31 mouse cellular contexts compared by ENCODE assay signal in genomic region chr1:38972986-38973592, GRCm38 (mm10). TPM values are rescaled to one million over a fixed set of nuclear protein-coding genes. Genes with fewer than 3 reads are reported as not detected.
DNase-seq lines count a peak whose midpoint lies in the region; ATAC-seq lines count a peak whose summit lies in the region.
"Had no signal": no experiment of that assay in that cellular context is flagged by ENCODE, and none has a peak within 500 bp of the region (broad histone marks: within the 10 kb centered on the region; RNA-seq: fewer than 3 reads in every experiment).

No protein-coding gene starts in this region.

- 85% methylated on average over 9 of the region's 9 CpGs for WGBS in forebrain, embryonic 11.5 days
- 83% methylated on average over 9 of the region's 9 CpGs for WGBS in forebrain, embryonic 12.5 days

- no peak overlapping the region for H3K27ac ChIP-seq in forebrain, embryonic 11.5 days (ENCODE audit: low read depth, low read length)
- H3K27ac ChIP-seq in forebrain, embryonic 12.5 days: no peak overlapping the region
- H3K27ac ChIP-seq: embryonic facial prominence, embryonic 12.5 days; forebrain, embryonic 15.5 days; heart, adult 2 months; heart, embryonic 15.5 days; kidney, embryonic 15.5 days; limb, embryonic 13.5 days; liver, embryonic 13.5 days; midbrain, embryonic 15.5 days; stomach, postnatal 0 days had no signal

- no peaks in the 10 kb centered on the region for H3K9me3 ChIP-seq in forebrain, embryonic 11.5 days (ENCODE audit: control insufficient read depth, low read length)
- no peaks in the 10 kb centered on the region for H3K9me3 ChIP-seq in forebrain, embryonic 12.5 days
- H3K9me3 ChIP-seq: embryonic facial prominence, embryonic 12.5 days; forebrain, embryonic 15.5 days; heart, embryonic 15.5 days; kidney, embryonic 15.5 days; limb, embryonic 13.5 days; liver, embryonic 13.5 days; midbrain, embryonic 15.5 days had no signal

- no peak overlapping the region for H3K4me3 ChIP-seq in forebrain, embryonic 11.5 days (ENCODE audit: low read depth, low read length)
- H3K4me3 ChIP-seq in forebrain, embryonic 12.5 days (replicated peaks): no peak overlapping the region
- H3K4me3 ChIP-seq: embryonic facial prominence, embryonic 12.5 days; erythroblast, embryonic 14.5 days; forebrain, embryonic 15.5 days; heart, adult 2 months; heart, embryonic 15.5 days; kidney, embryonic 15.5 days; limb, embryonic 13.5 days; liver, embryonic 13.5 days; midbrain, embryonic 15.5 days had no signal

- no peak overlapping the region for H3K4me2 ChIP-seq in forebrain, embryonic 11.5 days (ENCODE audit: low read depth, low read length, severe bottlenecking)
- no peak overlapping the region for H3K4me2 ChIP-seq in forebrain, embryonic 12.5 days
- H3K4me2 ChIP-seq: embryonic facial prominence, embryonic 12.5 days; forebrain, embryonic 15.5 days; heart, embryonic 15.5 days; kidney, embryonic 15.5 days; limb, embryonic 13.5 days; liver, embryonic 13.5 days; lung, embryonic 14.5 days; midbrain, embryonic 15.5 days had no signal

- H3K36me3 ChIP-seq in forebrain, embryonic 11.5 days (ENCODE audit: control insufficient read depth, insufficient read depth, low read length): no peaks in the 10 kb centered on the region
- no peaks in the 10 kb centered on the region for H3K36me3 ChIP-seq in forebrain, embryonic 12.5 days (replicated peaks)
- H3K36me3 ChIP-seq: embryonic facial prominence, embryonic 12.5 days; forebrain, embryonic 15.5 days; heart, embryonic 15.5 days; kidney, embryonic 15.5 days; limb, embryonic 13.5 days; liver, embryonic 13.5 days; midbrain, embryonic 15.5 days had no signal

- ATAC-seq in forebrain, embryonic 11.5 days (replicated peaks; ENCODE audit: low FRiP score): no peak
- ATAC-seq in forebrain, embryonic 12.5 days (ENCODE audit: low FRiP score): no peak
- ATAC-seq: forebrain, embryonic 15.5 days; hindbrain, embryonic 16.5 days; intestine, postnatal 0 days; midbrain, embryonic 15.5 days had no signal

- peak; percentile 30 for DNase-seq in forebrain, embryonic 11.5 days (ENCODE audit: low spot score)
- DNase-seq in left cerebral cortex, postnatal 36 days (ENCODE audit: low spot score in 2 of 2): peak; percentile 11 to 26
- no peak for DNase-seq in left cerebral cortex, postnatal 10 days (ENCODE audit: extremely low spot score in 1 of 2, low spot score in 2 of 2)
- peak; percentile 83 for DNase-seq in adrenal gland, adult 2 months
- DNase-seq in frontal cortex, postnatal 36 days (ENCODE audit: low spot score in 2 of 2): peak; percentile 29 to 44
- DNase-seq in cerebellum, adult 9-10 months: no peak
- DNase-seq in gastrocnemius, postnatal 4 days (ENCODE audit: low spot score in 2 of 2): no peak
- DNase-seq: cerebellum, adult 8-10 months; gastrocnemius, postnatal 10 days; heart, adult 2 months; heart, postnatal 4 days; kidney, postnatal 4 days; liver, embryonic 13.5 days; lung, embryonic 14.5 days; lung, postnatal 36 days had no signal

- H3K27me3 ChIP-seq in forebrain, embryonic 11.5 days (ENCODE audit: control insufficient read depth, insufficient read depth, low read length): no peaks in the 10 kb centered on the region
- no peaks in the 10 kb centered on the region for H3K27me3 ChIP-seq in forebrain, embryonic 12.5 days
- H3K27me3 ChIP-seq: CH12.LX; embryonic facial prominence, embryonic 12.5 days; forebrain, embryonic 15.5 days; heart, embryonic 15.5 days; kidney, embryonic 15.5 days; limb, embryonic 13.5 days; liver, embryonic 13.5 days; midbrain, embryonic 15.5 days had no signal

- H3K9ac ChIP-seq in forebrain, embryonic 11.5 days (ENCODE audit: low read length): no peak overlapping the region
- H3K9ac ChIP-seq in forebrain, embryonic 12.5 days: no peak overlapping the region
- H3K9ac ChIP-seq: embryonic facial prominence, embryonic 12.5 days; forebrain, embryonic 15.5 days; heart, embryonic 15.5 days; kidney, embryonic 15.5 days; limb, embryonic 13.5 days; liver, embryonic 13.5 days; lung, embryonic 14.5 days; midbrain, embryonic 15.5 days had no signal

- intact Hi-C loops in left cerebral cortex, postnatal 36 days (cut with DNase I): no loop called here
- intact Hi-C loops in left cerebral cortex, postnatal 10 days (cut with DNase I): no loop called here

- no peaks in the 10 kb centered on the region for H3K4me1 ChIP-seq in forebrain, embryonic 11.5 days (replicated peaks; ENCODE audit: control insufficient read depth, insufficient read depth, low read length)
- H3K4me1 ChIP-seq in forebrain, embryonic 12.5 days: no peaks in the 10 kb centered on the region
- H3K4me1 ChIP-seq: embryonic facial prominence, embryonic 12.5 days; forebrain, embryonic 15.5 days; heart, embryonic 15.5 days; kidney, embryonic 15.5 days; limb, embryonic 13.5 days; liver, embryonic 13.5 days; midbrain, embryonic 15.5 days had no signal

RNA-seq across cellular contexts. Expression of gene Pdcl3, which starts 12.3 kb away (rescaled TPM):
- polyA plus RNA-seq in forebrain, embryonic 11.5 days (2014; fragmentation: Nextera tagmentation; extraction: Ambion mirVana): 152 and 157 TPM in 2 replicates
- polyA plus RNA-seq in forebrain, embryonic 12.5 days (2016; fragmentation: Nextera tagmentation; extraction: Ambion mirVana): 174 and 179 TPM in 2 replicates
- 10 to 100 TPM; 37.3 to 37.4 TPM for total RNA-seq in left cerebral cortex, postnatal 36 days (2021)
- 10 to 100 TPM; 40.6 to 42.0 TPM for total RNA-seq in left cerebral cortex, postnatal 10 days (2021)
- total RNA-seq in adrenal gland, adult 2 months (2021): 10 to 100 TPM; 81.2 to 90.9 TPM
- 11.8 and 14.4 TPM in 2 replicates for polyA plus RNA-seq in adrenal gland, adult 2 months (2012; rRNA removed)
- total RNA-seq in gastrocnemius, postnatal 4 days (2021): 10 to 100 TPM; 87.1 to 93.4 TPM

RNA-seq across cellular contexts. Expression of gene Nms, which starts 34.1 kb away (rescaled TPM):
- polyA plus RNA-seq in forebrain, embryonic 11.5 days (2014; fragmentation: Nextera tagmentation; extraction: Ambion mirVana): not detected in 2 replicates
- 0.27 TPM in 1 of 2 replicates, not detected in the other for polyA plus RNA-seq in forebrain, embryonic 12.5 days (2016; fragmentation: Nextera tagmentation; extraction: Ambion mirVana)
- total RNA-seq in left cerebral cortex, postnatal 36 days (2021): not detected
- total RNA-seq in left cerebral cortex, postnatal 10 days (2021): not detected
- total RNA-seq in adrenal gland, adult 2 months (2021): not detected
- polyA plus RNA-seq in adrenal gland, adult 2 months (2012; rRNA removed): not detected in 2 replicates
- not detected for total RNA-seq in gastrocnemius, postnatal 4 days (2021)
- total RNA-seq: CH12.LX; gastrocnemius, postnatal 10 days; heart, adult 2 months; heart, postnatal 4 days; layer of hippocampus, postnatal 14 days; megakaryocyte-erythroid progenitor cell, adult 5-6 weeks; MEL had no signal
- polyA plus RNA-seq: cortical plate, adult 2 months; embryonic facial prominence, embryonic 12.5 days; erythroblast, embryonic 14.5 days; heart, adult 2 months; heart, embryonic 15.5 days; intestine, postnatal 0 days; kidney, embryonic 15.5 days; limb, embryonic 13.5 days; liver, embryonic 13.5 days; lung, embryonic 14.5 days; midbrain, embryonic 15.5 days; stomach, postnatal 0 days had no signal

Comparison
In these comparisons a context has a peak if more than half of its experiments do, and no peak if none do; other contexts are left out.
1. DNase-seq: peak in forebrain, embryonic 11.5 days (single experiment), left cerebral cortex, postnatal 36 days (2 of 2), adrenal gland, adult 2 months (single experiment) and frontal cortex, postnatal 36 days (2 of 2); none in left cerebral cortex, postnatal 10 days (0 of 2), cerebellum, adult 9-10 months (single experiment) and gastrocnemius, postnatal 4 days (0 of 2).